Mouse (Mus musculus): ENCODE measurements around the gene Nfkbiz.

The Nfkbiz gene

DNA sequence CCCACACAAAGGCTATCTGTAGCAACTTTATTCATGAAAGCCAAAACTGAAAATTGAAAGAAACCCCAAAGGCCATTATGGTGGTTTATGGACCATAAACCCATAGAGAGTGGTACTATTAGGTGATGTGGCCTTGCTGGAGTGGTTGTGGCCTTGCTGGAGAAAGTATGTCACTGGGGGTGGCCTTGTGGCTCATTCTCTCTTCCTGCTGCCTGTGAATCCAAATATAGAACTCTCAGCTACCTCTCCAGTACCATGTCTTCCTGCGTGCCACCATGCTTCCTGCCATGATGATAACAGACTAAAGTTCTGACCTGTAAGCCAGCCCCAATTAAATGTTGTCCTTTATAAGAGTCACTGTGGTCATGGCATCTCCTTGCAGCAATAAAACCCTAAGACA lies 33.9 kb downstream of the Nfkbiz start:
- DNase-seq (ENCODE audit: low spot score in 2 of 2): no peak

DNA sequence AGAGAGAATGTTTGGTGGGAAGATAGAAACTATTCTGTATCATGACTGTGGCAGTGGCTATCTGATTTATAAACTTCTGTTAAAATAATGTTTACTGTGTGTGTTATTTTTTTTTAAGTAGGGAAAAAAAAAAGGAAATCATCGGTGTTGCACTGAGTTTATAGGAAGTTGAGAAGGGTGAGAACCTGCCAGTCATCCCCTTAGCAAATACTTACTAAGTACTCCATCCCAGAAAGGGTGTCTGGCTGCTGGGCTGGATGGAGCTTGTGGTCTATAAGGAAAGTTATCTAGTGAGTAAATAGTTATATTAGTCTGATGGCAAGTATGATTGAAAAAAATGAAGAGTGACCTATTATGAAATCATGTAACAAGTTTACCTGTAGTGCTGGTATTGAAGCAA lies 37.1 kb downstream of the Nfkbiz start:
- no peak for DNase-seq (ENCODE audit: low spot score in 2 of 2)

DNA sequence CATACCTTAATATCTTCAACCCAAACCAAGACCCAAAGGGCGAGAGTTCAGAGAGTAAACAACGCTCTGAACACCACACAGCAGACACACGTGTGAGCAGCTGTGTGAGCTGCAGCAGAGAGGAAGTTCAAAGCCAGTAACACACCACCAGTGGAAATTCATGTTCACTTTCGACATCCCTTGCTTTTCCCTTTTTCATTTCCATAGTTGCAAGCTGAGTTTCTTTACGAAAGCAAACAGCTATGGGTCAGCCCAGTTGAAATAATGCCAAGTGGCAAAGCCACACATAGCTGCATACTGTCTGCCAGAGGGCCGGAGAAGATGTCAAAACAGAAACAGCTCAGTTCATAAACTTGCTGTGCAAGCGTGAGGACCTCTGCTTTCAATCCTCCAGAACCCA lies 39.9 kb downstream of the Nfkbiz start:
- DNase-seq (ENCODE audit: low spot score in 2 of 2): no peak

DNA sequence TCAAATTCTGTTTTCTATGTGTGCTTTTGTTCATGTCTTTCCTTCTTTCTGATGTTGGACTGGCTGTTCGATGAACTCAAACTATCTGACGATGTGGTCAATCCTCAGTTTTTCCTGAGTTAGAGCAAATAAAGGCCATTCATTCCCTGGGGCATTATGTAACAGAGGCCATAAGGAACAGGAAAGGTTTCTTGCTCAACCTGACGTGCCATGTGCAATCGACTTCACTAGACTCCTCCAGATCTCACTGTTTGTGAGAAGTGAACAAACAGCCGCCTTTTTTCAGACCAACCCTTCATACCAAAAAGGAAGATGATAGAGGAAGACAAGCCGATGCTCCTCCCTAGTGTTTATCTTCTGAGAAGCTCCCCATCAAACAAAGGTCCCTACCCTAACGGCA lies 48.4 kb downstream of the Nfkbiz start:
- DNase-seq (ENCODE audit: low spot score in 2 of 2): no peak

DNA sequence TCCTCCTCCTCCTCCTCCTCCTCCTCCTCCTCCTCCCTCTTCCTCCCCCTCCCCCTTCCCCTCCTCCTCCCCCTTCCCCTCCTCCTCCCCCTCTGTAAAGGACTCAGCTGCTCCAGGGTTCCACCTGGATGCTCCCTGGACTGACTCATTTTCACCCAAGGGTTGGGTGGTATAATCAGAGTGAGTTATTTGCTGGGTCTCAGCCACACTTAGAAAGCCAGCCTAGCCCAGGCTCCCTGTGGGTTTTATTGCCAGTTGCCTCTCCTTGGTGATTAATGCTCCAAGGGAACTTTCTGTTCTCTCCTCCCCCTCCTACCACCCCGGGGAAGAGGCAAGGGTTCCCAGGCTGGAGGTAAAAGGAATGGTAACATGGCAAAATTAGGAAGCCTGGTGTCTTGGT lies 49.4 kb downstream of the Nfkbiz start:
- no peak for DNase-seq (ENCODE audit: low spot score in 2 of 2)

DNA sequence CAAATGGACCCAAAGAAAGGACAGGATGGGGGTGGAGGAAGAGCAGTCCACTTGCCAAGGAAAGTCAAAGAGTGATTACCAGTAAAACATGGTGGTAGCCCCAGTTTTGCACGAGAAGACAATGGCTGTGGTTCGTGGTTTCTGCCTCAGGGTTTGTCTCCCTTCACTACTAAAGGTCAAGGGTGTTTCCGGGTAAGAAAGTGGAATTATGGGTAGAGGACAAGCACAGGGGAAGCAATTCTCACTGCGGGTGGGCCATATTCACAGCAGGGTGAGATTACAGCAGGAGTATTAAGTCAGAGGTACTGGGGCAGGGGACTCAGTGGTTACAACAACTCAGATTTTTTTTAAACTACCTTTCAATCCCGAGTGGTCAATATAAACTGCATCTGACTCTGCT lies 50.0 kb downstream of the Nfkbiz start:
- DNase-seq (ENCODE audit: low spot score in 2 of 2): no peak

DNA sequence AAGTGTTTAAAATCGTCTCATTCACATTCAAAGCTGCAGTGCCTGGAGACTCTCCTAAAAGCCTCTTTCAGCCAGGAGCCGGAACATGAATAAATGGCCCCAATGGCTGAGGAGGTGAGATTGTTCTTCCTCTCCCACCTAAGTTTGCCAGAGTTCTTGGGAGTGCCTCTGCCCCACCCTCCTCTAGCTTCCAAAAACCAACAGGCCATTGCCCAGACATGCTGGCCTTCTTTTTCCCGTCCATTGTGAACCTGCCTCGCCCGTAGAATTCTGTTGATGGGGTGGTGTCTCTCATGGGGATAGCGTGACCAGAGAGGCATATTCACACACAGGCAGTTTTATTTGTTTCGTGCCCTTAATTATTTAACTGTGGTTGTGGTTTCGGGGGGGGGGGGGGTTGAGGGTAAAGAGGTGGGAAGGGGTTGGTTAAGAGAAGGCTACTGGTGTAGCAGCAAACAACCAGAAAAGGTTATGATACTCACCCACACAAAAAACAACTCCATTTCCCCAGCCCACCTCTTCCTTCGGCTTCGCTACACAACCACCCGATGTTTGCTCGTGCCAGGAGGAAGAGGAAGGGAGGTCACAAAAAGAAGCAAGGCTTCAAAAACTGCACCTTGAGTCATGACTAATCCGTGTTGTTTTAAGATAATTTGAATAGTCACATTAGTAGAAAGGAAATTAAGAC lies 51.2 kb downstream of the Nfkbiz start:
- DNase-seq (ENCODE audit: low spot score in 2 of 2): no peak

DNA sequence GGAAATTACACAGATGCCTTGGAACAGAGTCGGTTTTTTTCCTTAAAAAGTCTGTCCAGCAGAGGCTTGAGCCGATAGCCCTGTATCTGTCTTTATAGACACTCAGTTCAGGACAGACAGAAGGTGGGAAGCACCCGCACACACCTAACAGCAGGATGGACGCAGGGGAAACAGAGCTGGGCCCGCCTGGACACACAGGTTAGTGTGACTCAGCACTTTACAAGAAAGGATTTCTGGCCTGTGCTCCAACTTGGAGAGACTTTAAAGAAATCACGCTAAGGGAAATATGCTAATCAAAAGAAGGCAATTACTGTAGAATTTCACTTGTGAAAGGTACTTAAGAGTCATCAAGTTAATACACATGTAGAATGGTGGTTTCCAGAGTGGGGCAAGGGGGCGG lies 54.3 kb downstream of the Nfkbiz start:
- no peak for DNase-seq (ENCODE audit: low spot score in 2 of 2)

DNA sequence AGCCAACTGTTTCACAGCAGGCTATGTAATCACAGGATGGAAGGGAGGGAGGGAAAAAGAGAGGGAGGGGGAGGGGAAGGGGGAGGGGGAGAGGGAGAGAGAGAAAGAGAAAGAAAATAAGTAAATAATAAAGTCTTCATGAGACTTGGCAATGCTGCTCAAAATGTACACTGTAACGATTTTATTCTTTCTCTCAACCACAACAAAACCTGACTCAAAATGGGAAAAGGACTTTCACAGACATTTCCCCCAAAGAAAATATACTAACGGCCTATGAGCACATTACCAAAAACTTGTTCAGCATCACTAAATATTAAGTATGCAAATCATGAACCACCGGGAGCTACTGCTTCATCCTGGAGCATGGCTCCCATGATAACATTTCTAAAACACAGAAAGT lies 54.8 kb downstream of the Nfkbiz start:
- DNase-seq (ENCODE audit: low spot score in 2 of 2): no peak

DNA sequence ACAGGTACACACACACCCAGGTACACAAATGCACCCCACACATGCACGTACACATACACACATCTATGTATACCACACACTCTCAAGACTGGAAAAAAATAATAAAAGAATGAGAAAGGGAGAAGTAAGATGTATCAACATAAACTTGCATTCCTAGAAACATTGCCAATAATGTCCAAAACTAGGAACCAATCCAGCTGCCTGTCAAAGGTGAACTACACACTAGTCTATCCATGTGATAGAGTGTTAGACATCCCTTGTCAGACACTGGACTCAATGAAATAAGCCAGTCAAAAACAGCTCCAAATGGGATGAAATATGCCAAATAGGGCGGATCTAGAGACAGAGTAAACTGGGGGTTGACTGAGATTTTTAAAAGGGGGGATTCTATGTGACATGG lies 55.8 kb downstream of the Nfkbiz start:
- no peak for DNase-seq (ENCODE audit: low spot score in 2 of 2)

DNA sequence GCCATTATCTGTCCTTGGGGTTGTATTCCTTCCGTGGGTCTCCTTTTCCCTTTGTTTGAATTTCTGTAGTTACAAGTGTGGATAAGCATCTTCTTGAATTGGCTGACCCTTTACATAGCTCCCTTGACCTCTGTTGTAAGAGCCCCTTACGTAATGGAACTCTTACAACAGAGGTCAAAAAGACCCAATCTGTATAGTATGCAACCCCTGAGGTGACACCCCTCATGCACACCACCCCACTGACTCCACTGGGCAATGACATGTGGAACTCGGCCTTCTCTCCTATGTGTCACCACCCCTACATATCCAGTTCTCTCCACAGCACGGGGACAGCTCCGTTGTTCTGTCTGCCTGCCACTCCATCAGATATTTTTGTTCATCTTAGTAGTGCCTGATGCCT lies 56.9 kb downstream of the Nfkbiz start:
- DNase-seq (ENCODE audit: low spot score in 2 of 2): no peak

DNA sequence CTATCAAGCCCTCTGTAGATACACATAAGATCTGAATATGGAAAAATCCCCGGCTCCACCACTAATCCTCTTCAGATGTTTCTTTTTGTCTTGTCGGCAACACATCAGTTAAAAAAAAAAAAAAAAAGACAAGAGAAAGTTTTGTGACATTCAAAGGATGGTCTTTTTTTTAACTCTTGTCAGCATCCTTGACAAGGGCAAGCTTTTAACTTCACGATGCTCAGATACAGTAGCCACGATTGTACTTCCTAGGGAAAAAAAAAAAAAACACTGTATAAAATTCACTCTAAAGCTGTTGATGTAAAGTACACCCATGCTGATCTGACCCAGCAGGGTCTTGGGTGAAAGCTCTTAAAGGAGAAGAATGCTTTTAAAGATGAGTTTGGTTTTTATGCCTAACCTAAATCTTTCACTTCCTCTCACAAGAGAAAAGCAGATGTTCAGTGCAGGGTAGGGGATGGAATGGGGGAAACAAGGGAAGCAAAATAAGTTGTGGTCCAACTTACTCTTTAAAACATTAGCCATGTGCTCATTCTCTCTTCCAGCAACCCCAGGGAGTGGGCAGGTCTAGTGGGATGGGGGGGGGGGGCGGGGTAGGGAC lies 57.6 kb downstream of the Nfkbiz start:
- DNase-seq (ENCODE audit: low spot score in 2 of 2): no peak

DNA sequence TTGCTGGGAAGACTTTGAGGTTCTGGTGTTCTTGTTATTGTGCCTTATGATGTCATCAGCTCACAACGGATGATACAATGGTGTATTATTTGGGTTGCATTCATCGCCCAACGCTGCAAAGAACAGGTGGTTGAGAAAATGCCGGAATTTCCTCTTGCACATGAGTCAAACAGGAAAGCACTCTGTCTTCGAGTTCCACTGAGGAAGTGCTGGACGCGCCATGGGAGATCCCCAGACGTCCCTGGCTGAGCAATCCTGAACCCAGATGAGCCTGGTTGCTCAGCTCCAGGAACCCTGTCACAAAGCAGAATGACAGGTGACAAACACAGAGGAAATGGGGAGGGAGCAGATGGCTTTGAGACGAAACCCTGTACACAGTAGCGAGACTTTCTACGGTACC lies 62.4 kb downstream of the Nfkbiz start:
- no peak for DNase-seq (ENCODE audit: low spot score in 2 of 2)

DNA sequence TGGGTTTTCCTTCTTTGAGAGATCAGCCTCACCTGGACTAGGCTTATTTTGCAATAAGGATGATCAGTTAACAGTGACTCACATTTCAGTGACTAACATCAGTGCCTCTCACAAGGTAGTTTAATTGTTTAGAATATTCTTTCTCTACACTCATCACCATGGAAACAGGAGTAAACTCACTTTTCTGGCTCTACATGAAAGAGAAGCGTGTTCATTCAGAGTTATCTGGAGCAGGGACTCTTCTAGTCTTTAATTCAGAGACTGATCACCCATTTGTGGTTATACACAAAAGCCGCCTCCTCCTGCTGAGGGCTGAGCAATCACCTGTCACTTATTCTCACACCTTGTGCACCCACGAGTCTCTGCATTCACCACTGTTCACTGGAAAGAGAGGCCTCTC lies 68.5 kb downstream of the Nfkbiz start:
- no peak for DNase-seq (ENCODE audit: low spot score in 2 of 2)

Data from spleen, postnatal 14 days (tissue).